Mouse (Mus musculus): Measurements from ENCODE around the gene Ano2. TPM values are rescaled to one million over a fixed set of nuclear protein-coding genes. Genes with fewer than 3 reads are reported as not detected.

The Ano2 gene
- polyA plus RNA-seq, 1 experiment from 2014 or later: 0.32 TPM

- H3K4me3 ChIP-seq: no peak overlapping the region
- H3K4me1 ChIP-seq: peaks cover 7% of the 10 kb centered on the region
- DNase-seq (ENCODE audit: low spot score): no peak
- H3K9me3 ChIP-seq (replicated peaks): no peaks in the 10 kb centered on the region
- peaks cover 21% of the 10 kb centered on the region for H3K27me3 ChIP-seq (ENCODE audit: low read depth, poor library complexity, severe bottlenecking)
- H3K27ac ChIP-seq (replicated peaks): no peak overlapping the region
- no peaks in the 10 kb centered on the region for H3K36me3 ChIP-seq
Observed at GRCm38 (mm10) chr6:125685420-125685819, 4.8 kb upstream of the Ano2 start.

- no peaks in the 10 kb centered on the region for H3K9me3 ChIP-seq (replicated peaks)
- WGBS: 78% methylated on average over 1 of the region's 1 CpGs
- H3K4me1 ChIP-seq: peaks cover 12% of the 10 kb centered on the region
- no peak overlapping the region for H3K4me3 ChIP-seq
- DNase-seq (ENCODE audit: low spot score): no peak
- no peaks in the 10 kb centered on the region for H3K36me3 ChIP-seq
- H3K27ac ChIP-seq (replicated peaks): no peak overlapping the region
- H3K27me3 ChIP-seq (ENCODE audit: low read depth, poor library complexity, severe bottlenecking): peaks cover 31% of the 10 kb centered on the region
Observed at GRCm38 (mm10) chr6:125687986-125688385, 2.2 kb upstream of the Ano2 start.

GRCm38 (mm10) chr6:125701146-125701545 is 10.9 kb downstream of the Ano2 start:
- Histone ChIP-seq H3K27me3 (ENCODE audit: low read depth, poor library complexity, severe bottlenecking) (no peaks in the 10 kb centered on the region), H3K36me3 (no peaks in the 10 kb centered on the region), H3K4me1 (no peaks in the 10 kb centered on the region), H3K9me3 (replicated peaks) (no peaks in the 10 kb centered on the region), H3K4me3 (no peak overlapping the region), H3K27ac (replicated peaks) (no peak overlapping the region)
- 93% methylated on average over 2 of the region's 2 CpGs for WGBS
- no peak for DNase-seq (ENCODE audit: low spot score)

GRCm38 (mm10) chr6:125711261-125711660 is 21.0 kb downstream of the Ano2 start:
- 92% methylated on average over 16 of the region's 16 CpGs for WGBS
- no peak for DNase-seq (ENCODE audit: low spot score)
- Histone ChIP-seq H3K9me3 (replicated peaks) (no peaks in the 10 kb centered on the region), H3K27me3 (ENCODE audit: low read depth, poor library complexity, severe bottlenecking) (no peaks in the 10 kb centered on the region), H3K4me1 (no peaks in the 10 kb centered on the region; the same call in 1 of the 2 replicates), H3K36me3 (no peaks in the 10 kb centered on the region), H3K27ac (replicated peaks) (no peak overlapping the region), H3K4me3 (no peak overlapping the region)

- 0 out of 2 replicates have a peak, but pooled peaks cover 4% of the 10 kb centered on the region for H3K4me1 ChIP-seq
- no peak overlapping the region for H3K27ac ChIP-seq (replicated peaks)
- H3K4me3 ChIP-seq: no peak overlapping the region
- DNase-seq (ENCODE audit: low spot score): no peak
- no peaks in the 10 kb centered on the region for H3K36me3 ChIP-seq
- WGBS: 79% methylated on average over 2 of the region's 2 CpGs
- no peaks in the 10 kb centered on the region for H3K27me3 ChIP-seq (ENCODE audit: low read depth, poor library complexity, severe bottlenecking)
- 0 out of 2 replicates have a peak, but pooled peaks cover 4% of the 10 kb centered on the region for H3K9me3 ChIP-seq (replicated peaks)
Observed at GRCm38 (mm10) chr6:125726408-125726807, 36.2 kb downstream of the Ano2 start.

GRCm38 (mm10) chr6:125727484-125727911 is 37.3 kb downstream of the Ano2 start:
- no peak for DNase-seq (ENCODE audit: low spot score)
- no peak overlapping the region for H3K27ac ChIP-seq (replicated peaks)
- no peaks in the 10 kb centered on the region for H3K36me3 ChIP-seq
- H3K4me1 ChIP-seq: 0 out of 2 replicates have a peak, but pooled peaks cover 4% of the 10 kb centered on the region
- 53% methylated on average over 5 of the region's 5 CpGs for WGBS
- H3K9me3 ChIP-seq (replicated peaks): 0 out of 2 replicates have a peak, but pooled peaks cover 4% of the 10 kb centered on the region
- H3K27me3 ChIP-seq (ENCODE audit: low read depth, poor library complexity, severe bottlenecking): no peaks in the 10 kb centered on the region
- H3K4me3 ChIP-seq: no peak overlapping the region

GRCm38 (mm10) chr6:125729471-125729870 is 39.3 kb downstream of the Ano2 start:
- 0 out of 2 replicates have a peak, but pooled peaks cover 4% of the 10 kb centered on the region for H3K9me3 ChIP-seq (replicated peaks)
- no peak for DNase-seq (ENCODE audit: low spot score)
- H3K27ac ChIP-seq (replicated peaks): no peak overlapping the region
- 0 out of 2 replicates have a peak, but pooled peaks cover 4% of the 10 kb centered on the region for H3K4me1 ChIP-seq
- no peak overlapping the region for H3K4me3 ChIP-seq
- no peaks in the 10 kb centered on the region for H3K36me3 ChIP-seq
- no peaks in the 10 kb centered on the region for H3K27me3 ChIP-seq (ENCODE audit: low read depth, poor library complexity, severe bottlenecking)
- 83% methylated on average over 6 of the region's 6 CpGs for WGBS

- no peak overlapping the region for H3K27ac ChIP-seq (replicated peaks)
- H3K9me3 ChIP-seq (replicated peaks): 0 out of 2 replicates have a peak, but pooled peaks cover 4% of the 10 kb centered on the region
- WGBS: 66% methylated on average over 11 of the region's 11 CpGs
- H3K4me3 ChIP-seq: no peak overlapping the region
- no peaks in the 10 kb centered on the region for H3K36me3 ChIP-seq
- no peaks in the 10 kb centered on the region for H3K27me3 ChIP-seq (ENCODE audit: low read depth, poor library complexity, severe bottlenecking)
- DNase-seq (ENCODE audit: low spot score): no peak
- H3K4me1 ChIP-seq: 0 out of 2 replicates have a peak, but pooled peaks cover 4% of the 10 kb centered on the region
Observed at GRCm38 (mm10) chr6:125729986-125730535, 39.8 kb downstream of the Ano2 start.

- 61% methylated on average over 11 of the region's 11 CpGs for WGBS
- DNase-seq (ENCODE audit: low spot score): no peak
- Histone ChIP-seq H3K4me1 (peaks cover 6% of the 10 kb centered on the region; the same call in 1 of the 2 replicates), H3K27me3 (ENCODE audit: low read depth, poor library complexity, severe bottlenecking) (no peaks in the 10 kb centered on the region), H3K4me3 (no peak overlapping the region), H3K36me3 (no peaks in the 10 kb centered on the region), H3K9me3 (replicated peaks) (no peaks in the 10 kb centered on the region), H3K27ac (replicated peaks) (no peak overlapping the region)
Observed at GRCm38 (mm10) chr6:125737511-125738285, 47.5 kb downstream of the Ano2 start.

GRCm38 (mm10) chr6:125743203-125744100 is 53.2 kb downstream of the Ano2 start:
- Histone ChIP-seq H3K27ac (replicated peaks) (no peak overlapping the region), H3K36me3 (no peaks in the 10 kb centered on the region), H3K4me1 (no peaks in the 10 kb centered on the region), H3K4me3 (no peak overlapping the region), H3K9me3 (replicated peaks) (no peaks in the 10 kb centered on the region), H3K27me3 (ENCODE audit: low read depth, poor library complexity, severe bottlenecking) (no peaks in the 10 kb centered on the region)
- 92% methylated on average over 10 of the region's 10 CpGs for WGBS
- no peak for DNase-seq (ENCODE audit: low spot score)

GRCm38 (mm10) chr6:125747322-125747930 is 57.2 kb downstream of the Ano2 start:
- H3K9me3 ChIP-seq (replicated peaks): no peaks in the 10 kb centered on the region
- H3K36me3 ChIP-seq: no peaks in the 10 kb centered on the region
- H3K4me3 ChIP-seq: no peak overlapping the region
- 79% methylated on average over 10 of the region's 10 CpGs for WGBS
- H3K27me3 ChIP-seq (ENCODE audit: low read depth, poor library complexity, severe bottlenecking): no peaks in the 10 kb centered on the region
- H3K4me1 ChIP-seq: peaks cover 16% of the 10 kb centered on the region
- H3K27ac ChIP-seq (replicated peaks): no peak overlapping the region
- no peak for DNase-seq (ENCODE audit: low spot score)

- H3K36me3 ChIP-seq: no peaks in the 10 kb centered on the region
- H3K9me3 ChIP-seq (replicated peaks): no peaks in the 10 kb centered on the region
- H3K27ac ChIP-seq (replicated peaks): no peak overlapping the region
- H3K27me3 ChIP-seq (ENCODE audit: low read depth, poor library complexity, severe bottlenecking): no peaks in the 10 kb centered on the region
- H3K4me3 ChIP-seq: no peak overlapping the region
- 71% methylated on average over 3 of the region's 3 CpGs for WGBS
- peaks cover 16% of the 10 kb centered on the region for H3K4me1 ChIP-seq
- no peak for DNase-seq (ENCODE audit: low spot score)
Observed at GRCm38 (mm10) chr6:125748646-125749045, 58.4 kb downstream of the Ano2 start.
